Comparison of ENCODE assay signal across 26 mouse cellular contexts in the genomic region with DNA sequence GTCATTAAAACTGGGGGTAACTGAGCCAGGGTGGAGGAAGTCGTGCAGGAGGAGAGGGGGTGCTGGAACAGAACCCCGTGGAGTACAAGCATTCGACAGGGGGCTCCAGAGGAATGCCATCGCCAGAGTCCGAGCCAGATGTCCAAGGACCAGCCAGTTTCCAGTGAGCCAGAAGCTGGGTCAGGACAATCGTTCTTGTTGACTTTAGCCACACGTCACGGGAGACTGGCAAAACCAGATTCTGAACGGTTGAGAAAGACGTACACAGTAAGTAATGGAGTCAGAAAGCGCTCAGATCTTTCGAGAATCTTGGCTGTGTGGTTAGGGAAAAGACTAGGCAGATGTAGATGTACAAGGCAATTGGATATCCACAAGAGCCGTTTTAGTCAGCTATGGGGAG. TPM values are rescaled to one million over a fixed set of nuclear protein-coding genes. Genes with fewer than 3 reads are reported as not detected.
DNase-seq lines count a peak whose midpoint lies in the region; ATAC-seq and TF ChIP-seq lines count a peak whose summit lies in the region.
"Had no signal": no experiment of that assay in that cellular context is flagged by ENCODE, and none has a peak within 500 bp of the region (broad histone marks: within the 10 kb centered on the region; RNA-seq: fewer than 3 reads in every experiment).

No protein-coding gene starts in this region.

- H3K9ac ChIP-seq in stomach, postnatal 0 days (ENCODE audit: low read length) = no peak overlapping the region
- H3K9ac ChIP-seq in hindbrain, embryonic 13.5 days = no peak overlapping the region
- H3K9ac ChIP-seq: forebrain, embryonic 13.5 days; intestine, embryonic 15.5 days; liver, embryonic 12.5 days; midbrain, embryonic 15.5 days had no signal

- H3K9me3 ChIP-seq in stomach, postnatal 0 days (ENCODE audit: control insufficient read depth, low read length) = no peaks in the 10 kb centered on the region
- H3K9me3 ChIP-seq in hindbrain, embryonic 13.5 days = no peaks in the 10 kb centered on the region
- H3K9me3 ChIP-seq: forebrain, embryonic 13.5 days; intestine, embryonic 15.5 days; liver, embryonic 12.5 days; midbrain, embryonic 15.5 days had no signal

- H3K4me1 ChIP-seq in lung, adult 2 months (ENCODE audit: control insufficient read depth, insufficient read depth, low read length) = 0 out of 2 replicates have a peak, but pooled peaks cover 4% of the 10 kb centered on the region
- H3K4me1 ChIP-seq in stomach, postnatal 0 days (replicated peaks; ENCODE audit: control insufficient read depth, insufficient read depth) = no peaks in the 10 kb centered on the region
- H3K4me1 ChIP-seq in hindbrain, embryonic 13.5 days (replicated peaks) = peaks cover 6% of the 10 kb centered on the region

- H3K27ac ChIP-seq in stomach, postnatal 0 days (replicated peaks) = 0 out of 2 replicates have a peak overlapping the region, but pooled peaks have one; percentile 0
- H3K27ac ChIP-seq in hindbrain, embryonic 13.5 days = no peak overlapping the region
- H3K27ac ChIP-seq: forebrain, embryonic 13.5 days; intestine, embryonic 15.5 days; liver, embryonic 12.5 days; midbrain, embryonic 15.5 days had no signal

- no peak overlapping the region for H3K4me3 ChIP-seq in lung, adult 2 months (replicated peaks; ENCODE audit: extremely low read depth, low read depth, low read length)
- H3K4me3 ChIP-seq in stomach, postnatal 0 days (ENCODE audit: low read depth, low read length) = no peak overlapping the region
- no peak overlapping the region for H3K4me3 ChIP-seq in hindbrain, embryonic 13.5 days
- H3K4me3 ChIP-seq: erythroblast, embryonic 14.5 days; forebrain, embryonic 13.5 days; intestine, embryonic 15.5 days; liver, embryonic 12.5 days; midbrain, embryonic 15.5 days; myocyte had no signal

- ATAC-seq in stomach, postnatal 0 days (ENCODE audit: low FRiP score, low TSS enrichment) = peak; percentile 65
- no peak for ATAC-seq in hindbrain, embryonic 13.5 days (ENCODE audit: low FRiP score)
- ATAC-seq: CD4-positive, CD25-positive, alpha-beta regulatory T cell, adult 4 months; forebrain, embryonic 13.5 days; hindbrain, embryonic 16.5 days; intestine, embryonic 15.5 days; liver, embryonic 12.5 days; midbrain, embryonic 15.5 days had no signal

- no peak for TF ChIP-seq CTCF in lung, adult 2 months (IDR thresholded peaks at IDR 0.05; ENCODE audit: insufficient read depth, low read length)
- TF ChIP-seq CTCF in stomach, postnatal 0 days (IDR thresholded peaks at IDR 0.05; ENCODE audit: low read depth) = no peak

- peak; percentile 71 to 81 for DNase-seq in lung, adult 18-20 months
- no peak for DNase-seq in lung, adult 2 months
- peak; percentile 48 to 49 for DNase-seq in urinary bladder, postnatal 36 days (ENCODE audit: low spot score in 2 of 2)
- DNase-seq in urinary bladder, adult 2 months (ENCODE audit: low spot score) = no peak
- DNase-seq in lung, postnatal 10 days = peak; percentile 46
- peak; percentile 76 for DNase-seq in stomach, postnatal 0 days (ENCODE audit: low spot score)
- DNase-seq in layer of hippocampus, adult 9-10 months (ENCODE audit: low spot score) = no peak
- DNase-seq: adrenal gland, postnatal 25 days; cerebellum, adult 8-10 months; gastrocnemius, postnatal 10 days; heart, adult 11 months; kidney, adult 8-10 months; kidney, postnatal 10 days; right cerebral cortex, postnatal 14 days; spleen, adult 18-20 months; thymus, adult 18-20 months had no signal

- no peak for TF ChIP-seq POLR2A in lung, adult 2 months (IDR thresholded peaks at IDR 0.05; ENCODE audit: borderline replicate concordance, extremely low read depth, low read depth, low read length)

- no peaks in the 10 kb centered on the region for H3K36me3 ChIP-seq in stomach, postnatal 0 days (ENCODE audit: control insufficient read depth, insufficient read depth, low read length)
- H3K36me3 ChIP-seq in hindbrain, embryonic 13.5 days = no peaks in the 10 kb centered on the region
- H3K36me3 ChIP-seq: intestine, embryonic 15.5 days; midbrain, embryonic 15.5 days had no signal

- 55% methylated on average over 13 of the region's 13 CpGs for WGBS in lung, adult 2 months
- WGBS in stomach, postnatal 0 days = 37% methylated on average over 13 of the region's 13 CpGs
- 76% methylated on average over 13 of the region's 13 CpGs for WGBS in hindbrain, embryonic 13.5 days

- no peak for TF ChIP-seq EP300 in stomach, postnatal 0 days (optimal IDR thresholded peaks at IDR 0.05)

- peak overlapping the region; percentile 34 for H3K4me2 ChIP-seq in stomach, postnatal 0 days (replicated peaks; ENCODE audit: low read depth)
- H3K4me2 ChIP-seq in hindbrain, embryonic 13.5 days = no peak overlapping the region
- H3K4me2 ChIP-seq: forebrain, embryonic 13.5 days; heart, embryonic 11.5 days; intestine, embryonic 15.5 days; liver, embryonic 12.5 days; midbrain, embryonic 15.5 days had no signal

- no peaks in the 10 kb centered on the region for H3K27me3 ChIP-seq in stomach, postnatal 0 days (ENCODE audit: control insufficient read depth, insufficient read depth, low read length)
- no peaks in the 10 kb centered on the region for H3K27me3 ChIP-seq in hindbrain, embryonic 13.5 days
- H3K27me3 ChIP-seq: forebrain, embryonic 13.5 days; intestine, embryonic 15.5 days; liver, embryonic 12.5 days; midbrain, embryonic 15.5 days had no signal

RNA-seq across cellular contexts. Expression of a gene that starts 5.6 kb away (rescaled TPM):
- 13.0 and 13.4 TPM in 2 replicates for polyA plus RNA-seq in lung, adult 2 months (2012; rRNA removed)
- polyA plus RNA-seq in urinary bladder, adult 2 months (2012; rRNA removed) = 3.3 and 5.0 TPM in 2 replicates
- polyA plus RNA-seq in stomach, postnatal 0 days (2015; fragmentation: Nextera tagmentation; extraction: Ambion mirVana) = 2.1 and 2.4 TPM in 2 replicates
- polyA plus RNA-seq in hindbrain, embryonic 13.5 days (2015; fragmentation: Nextera tagmentation; extraction: Ambion mirVana) = 12.3 and 13.6 TPM in 2 replicates

RNA-seq across cellular contexts. Expression of a gene that starts 11.3 kb away (rescaled TPM):
- 5.0 and 5.2 TPM in 2 replicates for polyA plus RNA-seq in lung, adult 2 months (2012; rRNA removed)
- 5.7 and 5.9 TPM in 2 replicates for polyA plus RNA-seq in urinary bladder, adult 2 months (2012; rRNA removed)
- polyA plus RNA-seq in stomach, postnatal 0 days (2015; fragmentation: Nextera tagmentation; extraction: Ambion mirVana) = 9.3 and 10.4 TPM in 2 replicates
- 22.6 and 23.4 TPM in 2 replicates for polyA plus RNA-seq in hindbrain, embryonic 13.5 days (2015; fragmentation: Nextera tagmentation; extraction: Ambion mirVana)

Comparison
In these comparisons a context has a peak if more than half of its experiments do, and no peak if none do; other contexts are left out.
1. DNase-seq: peak in lung, adult 18-20 months (2 of 2), urinary bladder, postnatal 36 days (2 of 2), lung, postnatal 10 days (single experiment) and stomach, postnatal 0 days (single experiment); none in lung, adult 2 months (single experiment), urinary bladder, adult 2 months (single experiment) and layer of hippocampus, adult 9-10 months (single experiment).